Mouse (Mus musculus): Measurements from ENCODE around the gene Tek. TPM values are rescaled to one million over a fixed set of nuclear protein-coding genes. Genes with fewer than 3 reads are reported as not detected.

Tek gene
- 2.6 TPM in 2 replicates for polyA plus RNA-seq (2012; rRNA removed)

GRCm38 (mm10) chr4:94738838-94739731 is at the start of gene Tek:
Tek (plus strand) TSS chr4:94739289.

Other genes starting within 250 kb of the Tek start
- gene Gm10306, start 182.7 kb upstream of the Tek start, polyA plus RNA-seq (2012; rRNA removed): not detected in 2 replicates
- 6.3 and 6.4 TPM in 2 replicates for gene Caap1, start 182.5 kb upstream of the Tek start, polyA plus RNA-seq (2012; rRNA removed)
- 16.7 and 19.4 TPM in 2 replicates for gene Plaa, start 136.0 kb upstream of the Tek start, polyA plus RNA-seq (2012; rRNA removed)
- gene Ift74, start 124.8 kb upstream of the Tek start, polyA plus RNA-seq (2012; rRNA removed): 1.9 and 2.3 TPM in 2 replicates
- gene Lrrc19, start 89.1 kb upstream of the Tek start, polyA plus RNA-seq (2012; rRNA removed): not detected in 2 replicates
- 0.08 TPM in 2 replicates for gene Eqtn, start 189.6 kb downstream of the Tek start, polyA plus RNA-seq (2012; rRNA removed)
- 3.8 and 4.9 TPM in 2 replicates for gene Mysm1, start 239.8 kb downstream of the Tek start, polyA plus RNA-seq (2012; rRNA removed)

Measured in liver, embryonic 14 days (tissue).